21 mouse cellular contexts compared by ENCODE assay signal in the genomic region with DNA sequence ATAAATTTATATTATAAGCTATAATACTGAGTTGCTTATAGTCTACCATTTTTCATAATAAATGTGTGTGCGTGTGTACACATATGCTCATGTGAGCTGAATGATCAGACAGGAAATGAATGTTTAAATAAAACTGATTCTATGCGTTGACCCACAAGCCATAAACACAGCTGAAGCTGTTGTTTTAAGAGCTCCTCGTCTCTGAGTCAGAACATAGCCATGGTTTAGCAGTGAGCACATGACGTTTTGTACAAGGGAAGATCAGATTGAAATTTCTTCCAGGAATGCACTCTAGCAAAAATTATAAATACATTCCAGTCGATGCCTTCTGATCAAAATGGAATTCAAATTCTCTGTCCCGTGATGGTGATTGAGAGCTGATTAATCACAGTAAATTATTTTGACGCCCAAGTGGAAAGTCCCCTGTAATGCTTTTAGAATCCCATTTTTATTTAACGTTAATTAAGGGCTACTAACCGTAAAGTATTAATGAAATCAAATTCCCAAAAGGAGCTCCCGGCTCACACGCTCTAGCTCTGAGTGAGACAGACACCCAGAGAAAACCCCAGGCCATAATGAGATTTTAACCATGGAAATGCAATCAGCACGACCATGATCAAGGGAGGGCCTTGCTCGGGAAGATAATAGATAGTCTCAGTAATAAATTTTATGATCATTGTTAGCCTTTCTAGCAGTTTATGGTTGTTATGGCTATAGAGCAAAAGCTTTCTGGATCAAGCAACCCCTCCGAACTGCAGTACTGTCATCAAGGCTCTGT.
DNase-seq lines count a peak whose midpoint lies in the region; ATAC-seq and TF ChIP-seq lines count a peak whose summit lies in the region.
"Had no signal": no experiment of that assay in that cellular context is flagged by ENCODE, and none has a peak within 500 bp of the region (broad histone marks: within the 10 kb centered on the region; RNA-seq: fewer than 3 reads in every experiment).

No protein-coding gene starts in this region.

- no peaks in the 10 kb centered on the region for H3K9me3 ChIP-seq in midbrain, embryonic 14.5 days (ENCODE audit: control insufficient read depth, low read length)
- no peaks in the 10 kb centered on the region for H3K9me3 ChIP-seq in midbrain, embryonic 10.5 days (replicated peaks)
- H3K9me3 ChIP-seq in intestine, embryonic 15.5 days, result no peaks in the 10 kb centered on the region
- H3K9me3 ChIP-seq in neural tube, embryonic 15.5 days (replicated peaks), result no peaks in the 10 kb centered on the region
- H3K9me3 ChIP-seq: forebrain, embryonic 12.5 days; heart, embryonic 13.5 days had no signal

- peak; percentile 53; the same call in 1 of the 2 replicates for ATAC-seq in midbrain, embryonic 14.5 days (ENCODE audit: low FRiP score, low TSS enrichment)
- peak; percentile 70 for ATAC-seq in intestine, embryonic 15.5 days
- ATAC-seq in neural tube, embryonic 15.5 days (ENCODE audit: low FRiP score), result peak; percentile 65
- ATAC-seq: Patski had no signal

- H3K4me2 ChIP-seq in midbrain, embryonic 14.5 days (ENCODE audit: low read length), result no peak overlapping the region
- no peak overlapping the region for H3K4me2 ChIP-seq in intestine, embryonic 15.5 days (replicated peaks)
- no peak overlapping the region for H3K4me2 ChIP-seq in neural tube, embryonic 15.5 days
- H3K4me2 ChIP-seq: forebrain, embryonic 12.5 days; heart, embryonic 13.5 days had no signal

- no peaks in the 10 kb centered on the region for H3K36me3 ChIP-seq in midbrain, embryonic 14.5 days (ENCODE audit: control insufficient read depth, insufficient read depth, low read length)
- no peaks in the 10 kb centered on the region for H3K36me3 ChIP-seq in midbrain, embryonic 10.5 days
- no peaks in the 10 kb centered on the region for H3K36me3 ChIP-seq in intestine, embryonic 15.5 days
- H3K36me3 ChIP-seq in neural tube, embryonic 15.5 days, result no peaks in the 10 kb centered on the region
- H3K36me3 ChIP-seq: forebrain, embryonic 12.5 days; heart, embryonic 13.5 days had no signal

- no peak overlapping the region for H3K4me3 ChIP-seq in midbrain, embryonic 14.5 days (replicated peaks; ENCODE audit: low read depth, low read length)
- no peak overlapping the region for H3K4me3 ChIP-seq in midbrain, embryonic 10.5 days
- H3K4me3 ChIP-seq in embryonic fibroblast, embryonic 13.5 days (ENCODE audit: insufficient read depth, low read length), result no peak overlapping the region
- no peak overlapping the region for H3K4me3 ChIP-seq in intestine, embryonic 15.5 days (replicated peaks)
- H3K4me3 ChIP-seq in neural tube, embryonic 15.5 days (replicated peaks), result no peak overlapping the region
- H3K4me3 ChIP-seq: forebrain, embryonic 12.5 days; gastrocnemius, adult 2 months; heart, embryonic 13.5 days; layer of hippocampus, adult 2 months had no signal

- peak; percentile 72 for DNase-seq in midbrain, embryonic 14.5 days
- DNase-seq in midbrain, embryonic 10.5 days (ENCODE audit: low spot score), result no peak
- no peak for DNase-seq in cerebellum, adult 8-10 months
- no peak for DNase-seq in right cerebral cortex, postnatal 4 days
- DNase-seq: adrenal gland, adult 8-10 months; cerebellum, postnatal 36 days; gastrocnemius, adult 2 months; heart, adult 18-20 months; kidney, adult 18-20 months; kidney, postnatal 10 days; layer of hippocampus, postnatal 36 days; right cerebral cortex, postnatal 14 days; thymus, postnatal 14 days had no signal

- H3K4me1 ChIP-seq in midbrain, embryonic 14.5 days (ENCODE audit: control insufficient read depth, insufficient read depth, low read length), result peaks cover 9% of the 10 kb centered on the region
- H3K4me1 ChIP-seq in midbrain, embryonic 10.5 days, result peaks cover 13% of the 10 kb centered on the region
- peaks cover 3% of the 10 kb centered on the region for H3K4me1 ChIP-seq in embryonic fibroblast, embryonic 13.5 days (ENCODE audit: control insufficient read depth, insufficient read depth, low read length)
- peaks cover 14% of the 10 kb centered on the region for H3K4me1 ChIP-seq in intestine, embryonic 15.5 days (replicated peaks)
- peaks cover 13% of the 10 kb centered on the region for H3K4me1 ChIP-seq in neural tube, embryonic 15.5 days

- no peaks in the 10 kb centered on the region for H3K27me3 ChIP-seq in midbrain, embryonic 14.5 days (ENCODE audit: control insufficient read depth, insufficient read depth, low read length)
- no peaks in the 10 kb centered on the region for H3K27me3 ChIP-seq in midbrain, embryonic 10.5 days (ENCODE audit: low read depth, poor library complexity, severe bottlenecking)
- no peaks in the 10 kb centered on the region for H3K27me3 ChIP-seq in intestine, embryonic 15.5 days (replicated peaks)
- peaks cover 4% of the 10 kb centered on the region; the same call in 1 of the 2 replicates for H3K27me3 ChIP-seq in neural tube, embryonic 15.5 days (replicated peaks)
- H3K27me3 ChIP-seq: forebrain, embryonic 12.5 days; heart, embryonic 13.5 days; Patski had no signal

- no peak for TF ChIP-seq CTCF in embryonic fibroblast, embryonic 13.5 days (IDR thresholded peaks at IDR 0.05; ENCODE audit: borderline replicate concordance, insufficient read depth, low read length)

- no peak overlapping the region for H3K9ac ChIP-seq in midbrain, embryonic 14.5 days (replicated peaks; ENCODE audit: low read length)
- H3K9ac ChIP-seq in intestine, embryonic 15.5 days, result no peak overlapping the region
- H3K9ac ChIP-seq in neural tube, embryonic 15.5 days (replicated peaks), result no peak overlapping the region
- H3K9ac ChIP-seq: forebrain, embryonic 12.5 days; heart, embryonic 13.5 days; liver, embryonic 14.5 days had no signal

- 31% methylated on average over 14 of the region's 14 CpGs for WGBS in midbrain, embryonic 14.5 days
- 82% methylated on average over 14 of the region's 14 CpGs for WGBS in midbrain, embryonic 10.5 days
- 33% methylated on average over 14 of the region's 14 CpGs for WGBS in intestine, embryonic 15.5 days
- 22% methylated on average over 14 of the region's 14 CpGs for WGBS in neural tube, embryonic 15.5 days

- TF ChIP-seq POLR2A in embryonic fibroblast, embryonic 13.5 days (IDR thresholded peaks at IDR 0.05; ENCODE audit: low read depth, low read length), result no peak

- peak overlapping the region; percentile 49; the same call in 1 of the 2 replicates for H3K27ac ChIP-seq in midbrain, embryonic 14.5 days (replicated peaks; ENCODE audit: low read depth, low read length)
- no peak overlapping the region for H3K27ac ChIP-seq in midbrain, embryonic 10.5 days (replicated peaks)
- peak overlapping the region; percentile 81 for H3K27ac ChIP-seq in embryonic fibroblast, embryonic 13.5 days (ENCODE audit: insufficient read depth, low read length)
- peak overlapping the region; percentile 32; the same call in 1 of the 2 replicates for H3K27ac ChIP-seq in intestine, embryonic 15.5 days
- H3K27ac ChIP-seq in neural tube, embryonic 15.5 days (replicated peaks), result no peak overlapping the region
- H3K27ac ChIP-seq: forebrain, embryonic 12.5 days; gastrocnemius, adult 2 months; heart, embryonic 13.5 days; layer of hippocampus, adult 2 months; liver, embryonic 14.5 days had no signal

Comparison
In these comparisons a context has a peak if more than half of its experiments do, and no peak if none do; other contexts are left out.
1. H3K27ac ChIP-seq: peak in midbrain, embryonic 14.5 days (single experiment), embryonic fibroblast, embryonic 13.5 days (single experiment) and intestine, embryonic 15.5 days (single experiment); none in midbrain, embryonic 10.5 days (single experiment) and neural tube, embryonic 15.5 days (single experiment).
2. Peak in every context shown above with its lines, with median percentiles within 50 percentile points of each other: ATAC-seq.